Mouse (Mus musculus): Measurements from ENCODE around the gene Dynlt1f.
"Not testable (repeated sequence)": the region's sequence is repeated elsewhere in the genome, so short reads cannot be mapped to it uniquely, and the experiment has no call there.

Dynlt1f gene

GRCm38 (mm10) chr17:6662840-6663239 lies 7.1 kb upstream of the Dynlt1f start:
- in situ Hi-C loops (cut with MboI; ENCODE audit: unreplicated experiment in 2 of 2) = not testable (repeated sequence)

GRCm38 (mm10) chr17:6661093-6661816 lies 5.6 kb upstream of the Dynlt1f start:
- in situ Hi-C loops (cut with MboI; ENCODE audit: unreplicated experiment in 2 of 2) = not testable (repeated sequence)

GRCm38 (mm10) chr17:6660589-6660988 lies 4.9 kb upstream of the Dynlt1f start:
- in situ Hi-C loops (cut with MboI; ENCODE audit: unreplicated experiment in 2 of 2) = not testable (repeated sequence)

GRCm38 (mm10) chr17:6658801-6659200 lies 3.1 kb upstream of the Dynlt1f start, which contains the start of gene Sytl3:
TSS of gene Sytl3 (plus strand) at chr17:6659093.
- in situ Hi-C loops (cut with MboI; ENCODE audit: unreplicated experiment in 2 of 2) = not testable (repeated sequence)

DNA sequence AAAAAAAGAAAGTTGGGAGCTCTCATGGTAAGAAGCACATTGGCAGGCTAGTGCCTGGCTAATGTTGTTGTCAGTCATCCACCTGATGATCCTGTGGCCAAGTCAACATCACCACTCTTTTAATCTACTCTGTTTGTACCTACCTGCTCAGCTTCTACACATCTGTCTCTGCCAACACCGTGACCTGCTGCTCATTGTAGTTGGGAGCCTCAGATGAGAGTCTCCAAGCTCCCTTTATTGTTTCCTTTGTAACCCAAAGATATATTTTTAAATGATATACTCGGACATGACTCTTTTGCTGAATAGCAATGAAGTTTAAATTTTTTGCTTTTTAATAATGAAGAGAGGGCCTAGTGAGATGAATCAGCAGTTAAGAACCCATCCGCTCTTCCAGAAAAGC lies 771 bp upstream of the Dynlt1f start:
- in situ Hi-C loops (cut with MboI; ENCODE audit: unreplicated experiment in 2 of 2) = not testable (repeated sequence)

GRCm38 (mm10) chr17:6655087-6655511 lies 601 bp downstream of the Dynlt1f start:
- in situ Hi-C loops (cut with MboI; ENCODE audit: unreplicated experiment in 2 of 2) = not testable (repeated sequence)

DNA sequence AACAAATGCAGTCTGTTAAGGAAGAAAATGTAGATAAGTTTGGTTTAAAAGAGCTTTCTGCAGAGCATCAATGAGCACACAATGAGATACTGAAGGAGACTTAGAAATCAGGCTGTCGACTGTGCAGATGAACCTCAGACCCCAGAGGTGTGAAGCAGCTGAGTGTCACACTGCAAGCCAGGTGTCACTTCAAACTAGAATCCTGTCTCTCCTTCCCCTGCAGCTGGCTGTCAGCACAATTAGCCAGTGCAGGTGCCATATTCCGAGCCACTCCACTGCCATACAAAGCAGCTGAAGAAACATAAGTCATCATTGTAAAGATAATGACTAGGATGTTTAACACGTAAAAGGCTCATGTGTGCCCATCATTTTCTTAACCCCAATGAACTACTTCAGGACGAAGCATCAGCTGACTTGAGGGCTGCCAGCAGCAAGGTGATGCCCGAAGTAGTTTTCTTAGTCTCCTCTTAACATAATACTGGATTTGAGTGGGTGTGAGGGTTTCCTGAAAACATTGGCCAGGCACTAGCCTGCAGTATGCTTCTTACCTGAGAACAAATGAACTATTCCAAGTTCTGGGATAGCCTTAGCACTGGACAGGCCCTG lies 2.3 kb downstream of the Dynlt1f start:
- in situ Hi-C loops (cut with MboI; ENCODE audit: unreplicated experiment in 2 of 2) = not testable (repeated sequence)

- in situ Hi-C loops (cut with MboI; ENCODE audit: unreplicated experiment in 2 of 2) = not testable (repeated sequence)
Measured at GRCm38 (mm10) chr17:6650904-6651565, 4.7 kb downstream of the Dynlt1f start.

DNA sequence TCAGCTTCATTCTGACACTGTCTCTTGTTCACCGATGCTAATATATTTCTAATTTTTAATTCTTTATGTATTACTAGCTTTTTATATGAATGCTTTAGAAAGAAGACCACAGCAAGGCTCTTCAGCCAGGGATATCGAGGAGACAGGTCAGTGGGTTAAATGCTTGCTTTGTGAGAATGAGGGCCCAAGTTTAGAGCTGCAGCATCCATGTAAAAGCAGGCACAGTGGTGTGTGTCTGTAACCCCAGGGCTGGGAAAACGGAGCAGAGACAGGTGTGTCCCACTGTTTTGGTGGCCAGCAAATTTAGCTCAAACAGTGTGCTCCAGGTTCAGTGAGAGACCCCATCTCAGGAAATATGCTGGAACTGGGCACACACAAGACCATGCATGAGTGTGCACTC lies 8.2 kb downstream of the Dynlt1f start:
- in situ Hi-C loops (cut with MboI; ENCODE audit: unreplicated experiment in 2 of 2) = not testable (repeated sequence)

DNA sequence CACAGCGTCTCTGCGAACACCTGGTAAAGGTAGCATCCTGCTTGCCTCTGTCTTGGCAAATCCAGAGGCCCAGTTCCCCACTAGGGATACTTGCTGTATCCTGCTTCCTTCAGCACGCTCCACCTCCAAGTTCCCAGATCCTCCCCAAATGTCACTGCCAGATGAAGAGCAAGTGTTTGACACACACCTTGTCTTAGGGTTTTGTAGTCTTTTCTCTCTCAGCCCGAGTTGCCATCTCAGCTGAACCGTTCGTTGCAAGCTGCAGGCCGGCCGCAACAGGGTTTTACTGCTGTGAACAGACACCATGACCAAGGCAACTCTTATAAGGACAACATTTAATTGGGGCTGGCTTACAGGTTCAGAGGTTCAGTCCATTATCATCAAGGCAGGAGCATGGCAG lies 8.9 kb downstream of the Dynlt1f start:
- in situ Hi-C loops (cut with MboI; ENCODE audit: unreplicated experiment in 2 of 2) = not testable (repeated sequence)

DNA sequence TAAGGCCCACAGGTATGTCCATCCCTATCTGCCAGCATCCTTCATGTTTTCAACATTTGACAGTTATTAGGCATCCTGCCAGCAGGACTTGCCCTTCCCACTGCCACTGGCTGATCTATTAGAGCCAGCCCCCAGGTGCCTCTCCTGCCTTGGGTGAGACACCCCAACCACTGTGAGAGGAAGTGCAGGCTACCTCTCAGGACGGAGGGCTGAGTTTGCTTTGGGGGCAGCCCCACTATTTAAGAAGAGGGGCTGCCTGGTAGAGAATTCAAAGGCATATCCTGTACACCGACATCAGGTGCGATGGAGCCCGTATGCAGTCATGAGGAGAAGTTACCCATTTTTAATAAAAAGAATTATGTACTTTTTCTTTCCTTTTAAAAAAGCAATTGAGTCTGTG lies 10.0 kb downstream of the Dynlt1f start:
- in situ Hi-C loops (cut with MboI; ENCODE audit: unreplicated experiment in 2 of 2) = not testable (repeated sequence)

DNA sequence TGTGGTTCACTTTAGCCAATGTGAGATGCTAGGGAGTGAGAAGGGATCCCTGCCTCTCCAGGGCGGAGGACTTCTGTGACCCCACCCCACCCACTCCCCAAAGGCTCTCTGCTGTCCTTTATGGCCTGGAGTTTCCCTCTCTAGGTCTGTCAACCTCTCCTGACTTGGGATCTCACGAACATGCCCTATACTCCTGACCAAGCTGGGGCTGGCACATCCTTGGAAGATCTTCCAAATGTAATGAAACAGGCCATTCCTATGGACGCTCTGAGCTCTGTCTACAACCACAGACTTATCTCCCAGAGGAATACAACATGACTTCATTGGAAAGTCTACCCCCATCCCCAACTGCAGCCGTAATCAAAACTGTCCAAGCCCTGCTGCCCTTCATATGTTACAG lies 11.0 kb downstream of the Dynlt1f start:
- in situ Hi-C loops (cut with MboI; ENCODE audit: unreplicated experiment in 2 of 2) = not testable (repeated sequence)

DNA sequence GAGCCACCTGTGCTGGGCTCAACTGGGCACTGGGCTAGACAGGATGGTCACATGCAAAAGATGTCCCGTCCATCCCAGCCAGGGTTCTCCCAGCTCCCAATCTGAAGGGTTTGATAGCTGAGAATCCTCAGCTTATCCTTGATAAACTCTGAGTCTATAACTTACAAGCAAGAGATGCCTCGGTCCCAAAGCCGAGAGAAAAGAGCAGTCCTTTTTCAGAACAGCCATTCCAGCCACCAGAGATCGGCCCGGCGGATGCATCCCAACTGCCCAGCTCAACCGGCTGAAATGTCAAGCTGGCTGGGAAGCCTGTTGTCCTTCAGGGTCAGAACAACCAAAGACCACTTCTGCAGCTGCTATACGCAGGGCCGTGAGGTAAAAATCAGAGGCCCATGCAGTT lies 11.5 kb downstream of the Dynlt1f start:
- in situ Hi-C loops (cut with MboI; ENCODE audit: unreplicated experiment in 2 of 2) = not testable (repeated sequence)

DNA sequence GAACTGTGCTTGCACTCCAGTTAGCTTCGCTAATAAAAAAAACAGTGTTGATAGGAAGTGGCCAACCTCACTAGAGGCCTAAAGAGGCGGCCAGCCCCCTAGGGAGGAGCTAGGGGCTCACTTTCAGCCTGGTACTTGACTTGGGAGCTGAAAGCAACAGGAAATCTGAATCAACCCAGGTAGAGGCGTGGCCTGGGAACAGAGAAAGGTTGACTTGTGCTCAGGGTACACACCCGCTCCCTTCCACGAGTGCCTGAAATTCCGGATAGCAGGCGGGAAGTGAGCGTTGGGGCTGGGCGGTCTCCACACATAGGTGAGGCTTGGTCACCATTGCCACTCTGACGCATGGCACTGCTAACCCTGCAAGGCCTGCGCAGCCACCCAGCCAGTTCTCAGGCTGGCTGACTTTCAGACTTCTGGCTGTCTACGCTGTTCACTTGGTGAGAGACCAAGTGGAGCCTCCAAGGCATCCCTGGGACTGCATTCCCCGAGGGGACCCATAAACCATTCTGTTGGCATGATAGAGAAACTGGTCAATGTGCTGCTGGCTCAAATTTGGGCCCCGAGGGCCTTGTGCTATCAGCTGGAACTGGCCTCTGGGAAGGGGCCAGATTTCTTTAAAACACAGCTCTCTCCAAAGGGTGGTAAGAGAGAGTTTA lies 14.8 kb downstream of the Dynlt1f start:
- in situ Hi-C loops (cut with MboI; ENCODE audit: unreplicated experiment in 2 of 2) = not testable (repeated sequence)

DNA sequence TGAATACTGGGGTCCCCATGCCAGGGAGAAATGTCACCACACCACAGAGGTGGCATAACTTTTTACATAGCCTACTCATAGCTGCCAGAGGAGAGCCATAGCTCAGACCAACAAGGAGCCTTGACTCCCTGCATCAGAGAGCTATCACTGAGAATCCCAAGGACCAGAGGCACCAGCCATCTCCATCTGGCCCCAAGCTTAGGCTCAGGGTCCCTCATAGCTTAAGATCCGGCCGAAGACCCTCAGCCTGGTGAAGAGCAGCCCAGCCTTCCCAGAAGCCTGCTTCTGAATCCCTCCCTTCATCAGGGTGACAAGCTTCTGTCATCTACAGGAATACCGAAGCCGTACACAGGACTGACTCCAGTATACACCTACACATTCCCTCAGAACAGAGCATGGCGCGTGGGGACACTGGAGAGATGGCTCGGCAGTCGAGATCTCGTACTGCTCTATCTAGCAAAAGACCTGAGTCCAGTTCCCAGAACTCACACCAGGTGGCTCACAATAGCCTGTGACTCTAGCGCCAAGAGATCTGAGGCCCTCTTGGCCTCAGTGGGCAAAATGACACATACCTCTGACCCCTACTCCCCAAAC lies 15.6 kb downstream of the Dynlt1f start:
- in situ Hi-C loops (cut with MboI; ENCODE audit: unreplicated experiment in 2 of 2) = not testable (repeated sequence)

DNA sequence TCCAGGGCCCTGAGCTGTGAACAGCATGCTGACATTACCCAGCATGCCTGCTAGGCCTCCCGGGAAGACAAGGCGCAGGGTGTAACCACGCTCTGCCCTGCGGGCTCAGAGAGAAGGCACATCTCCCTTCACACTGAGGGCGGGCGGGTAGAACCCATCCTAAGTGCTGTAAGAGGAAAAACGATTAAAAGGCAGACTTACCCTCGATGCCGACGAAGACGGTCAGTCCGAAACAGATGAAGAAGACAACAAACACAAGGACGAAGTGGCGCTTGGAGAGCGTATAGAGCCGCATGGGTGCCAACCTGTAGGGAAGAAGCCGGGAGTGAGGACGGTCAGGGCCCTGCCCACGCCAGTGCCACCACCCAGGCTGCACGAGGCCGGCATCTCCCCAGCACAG lies 16.2 kb downstream of the Dynlt1f start:
- in situ Hi-C loops (cut with MboI; ENCODE audit: unreplicated experiment in 2 of 2) = not testable (repeated sequence)

DNA sequence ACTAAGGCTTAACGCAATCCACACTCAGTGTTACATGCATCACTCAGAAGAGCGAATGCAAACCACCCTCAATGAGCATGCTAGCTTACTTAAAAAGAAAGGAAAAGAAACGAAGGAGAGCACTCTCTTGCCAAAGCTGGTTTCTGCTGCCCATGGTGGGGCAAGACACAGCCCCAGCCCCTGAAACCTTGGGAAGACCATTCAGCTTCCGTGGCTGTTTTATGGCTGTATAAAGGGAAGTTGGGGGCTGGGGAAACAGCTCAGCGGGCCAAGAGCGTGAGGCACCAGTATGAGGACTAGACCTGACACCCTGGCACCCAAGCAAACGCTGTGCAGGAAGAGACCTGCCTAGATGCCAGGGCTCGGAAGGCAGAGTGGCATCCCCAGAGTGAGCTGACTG lies 17.3 kb downstream of the Dynlt1f start:
- in situ Hi-C loops (cut with MboI; ENCODE audit: unreplicated experiment in 2 of 2) = not testable (repeated sequence)

GRCm38 (mm10) chr17:6637434-6637833 lies 18.3 kb downstream of the Dynlt1f start:
- in situ Hi-C loops (cut with MboI; ENCODE audit: unreplicated experiment in 2 of 2) = not testable (repeated sequence)

- in situ Hi-C loops (cut with MboI; ENCODE audit: unreplicated experiment in 2 of 2) = no loop called here
Measured at GRCm38 (mm10) chr17:6636861-6637260, 18.8 kb downstream of the Dynlt1f start.

- in situ Hi-C loops (cut with MboI; ENCODE audit: unreplicated experiment in 2 of 2) = not testable (repeated sequence)
Measured at GRCm38 (mm10) chr17:6635781-6636180, 19.9 kb downstream of the Dynlt1f start.

GRCm38 (mm10) chr17:6632850-6633249 lies 22.9 kb downstream of the Dynlt1f start:
- in situ Hi-C loops (cut with MboI; ENCODE audit: unreplicated experiment in 2 of 2) = not testable (repeated sequence)
